Mouse (Mus musculus) C2C12 (cell line): ENCODE data around the gene Izumo2.

ENCODE experiments used
- CTCF ChIP-seq: IDR thresholded peaks from one replicate; pipeline ENCODE4 v1.5.1; 2011; ENCODE audit not compliant: control insufficient read depth, insufficient read depth, insufficient read length
- MAX ChIP-seq: IDR thresholded peaks from one replicate; pipeline ENCODE4 v1.6.1; 2011; ENCODE audit warnings: mild to moderate bottlenecking, control low read depth
- MYOD1 ChIP-seq: IDR thresholded peaks from one replicate; pipeline ENCODE4 v1.6.1; 2011; ENCODE audit warnings: low read depth; ENCODE audit not compliant: control insufficient read depth, insufficient read length

DNA sequence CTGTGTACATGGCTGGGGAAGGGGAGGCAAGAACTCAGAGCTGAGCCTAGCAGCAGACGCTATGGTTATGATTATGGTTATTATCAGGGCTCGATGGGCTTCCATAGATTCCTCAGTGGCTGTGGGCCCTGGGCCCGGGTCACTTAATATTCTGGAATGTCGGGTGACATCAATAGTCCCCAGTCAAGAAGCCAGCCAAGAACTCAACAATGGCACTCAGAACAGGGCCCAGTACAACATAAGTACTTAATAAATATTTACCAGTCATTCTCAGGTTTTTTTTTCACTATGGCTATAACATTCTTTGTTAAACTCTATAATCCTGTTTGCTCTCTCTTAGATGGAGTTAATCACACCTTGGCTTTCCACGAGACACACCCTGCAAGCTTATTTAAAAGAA, 45.0 kb upstream of the Izumo2 start:
- no peak for TF ChIP-seq MYOD1
- no peak for TF ChIP-seq CTCF
- no peak for TF ChIP-seq MAX
